Mouse (Mus musculus): ENCODE measurements around the gene Mrgprd. TPM values are rescaled to one million over a fixed set of nuclear protein-coding genes. Genes with fewer than 3 reads are reported as not detected.

Gene Mrgprd
- polyA plus RNA-seq, 1 experiment from 2014 or later = not detected

GRCm38 (mm10) chr7:145308866-145309265 lies 5.8 kb upstream of the Mrgprd start:
- Histone ChIP-seq H3K27me3 (no peaks in the 10 kb centered on the region), H3K27ac (no peak overlapping the region), H3K36me3 (no peaks in the 10 kb centered on the region), H3K4me1 (no peaks in the 10 kb centered on the region), H3K9ac (no peak overlapping the region), H3K4me2 (replicated peaks) (no peak overlapping the region), H3K4me3 (no peak overlapping the region), H3K9me3 (replicated peaks) (no peaks in the 10 kb centered on the region)
- no peak for ATAC-seq (ENCODE audit: low FRiP score)
- 67% methylated on average over 4 of the region's 4 CpGs for WGBS

- ATAC-seq (ENCODE audit: low FRiP score) = no peak
- H3K27ac ChIP-seq = no peak overlapping the region
- H3K9ac ChIP-seq = no peak overlapping the region
- H3K4me3 ChIP-seq = no peak overlapping the region
- H3K4me2 ChIP-seq (replicated peaks) = no peak overlapping the region
- WGBS = 77% methylated on average over 1 of the region's 1 CpGs
- H3K27me3 ChIP-seq = no peaks in the 10 kb centered on the region
- H3K36me3 ChIP-seq = no peaks in the 10 kb centered on the region
- H3K4me1 ChIP-seq = no peaks in the 10 kb centered on the region
- H3K9me3 ChIP-seq (replicated peaks) = no peaks in the 10 kb centered on the region
These were observed 4.8 kb upstream of the Mrgprd start for GRCm38 (mm10) chr7:145309877-145310276.

GRCm38 (mm10) chr7:145310526-145310925 lies 4.1 kb upstream of the Mrgprd start:
- no peak for ATAC-seq (ENCODE audit: low FRiP score)

GRCm38 (mm10) chr7:145312137-145312536 lies 2.5 kb upstream of the Mrgprd start:
- Histone ChIP-seq H3K4me2 (replicated peaks) (no peak overlapping the region), H3K27me3 (no peaks in the 10 kb centered on the region), H3K27ac (no peak overlapping the region), H3K9ac (no peak overlapping the region), H3K4me3 (no peak overlapping the region), H3K4me1 (no peaks in the 10 kb centered on the region), H3K9me3 (replicated peaks) (no peaks in the 10 kb centered on the region), H3K36me3 (no peaks in the 10 kb centered on the region)
- ATAC-seq (ENCODE audit: low FRiP score) = no peak
- WGBS = 89% methylated on average over 3 of the region's 3 CpGs

More at GRCm38 (mm10) chr7:145310526-145310925, 4.1 kb upstream of the Mrgprd start:
- WGBS = 80% methylated on average over 5 of the region's 5 CpGs
- H3K36me3 ChIP-seq = no peaks in the 10 kb centered on the region
- no peaks in the 10 kb centered on the region for H3K4me1 ChIP-seq
- H3K9ac ChIP-seq = no peak overlapping the region
- no peak overlapping the region for H3K4me2 ChIP-seq (replicated peaks)
- H3K27me3 ChIP-seq = no peaks in the 10 kb centered on the region
- H3K27ac ChIP-seq = no peak overlapping the region
- no peaks in the 10 kb centered on the region for H3K9me3 ChIP-seq (replicated peaks)
- no peak overlapping the region for H3K4me3 ChIP-seq

- H3K4me3 ChIP-seq = no peak overlapping the region
- WGBS = 67% methylated on average over 4 of the region's 4 CpGs
- H3K9ac ChIP-seq = no peak overlapping the region
- H3K36me3 ChIP-seq = no peaks in the 10 kb centered on the region
- no peak overlapping the region for H3K4me2 ChIP-seq (replicated peaks)
- no peak for ATAC-seq (ENCODE audit: low FRiP score)
- no peaks in the 10 kb centered on the region for H3K27me3 ChIP-seq
- no peak overlapping the region for H3K27ac ChIP-seq
- no peaks in the 10 kb centered on the region for H3K4me1 ChIP-seq
- no peaks in the 10 kb centered on the region for H3K9me3 ChIP-seq (replicated peaks)
These were observed 2.9 kb downstream of the Mrgprd start for GRCm38 (mm10) chr7:145317522-145317921.

- WGBS = 78% methylated on average over 3 of the region's 3 CpGs
- no peak overlapping the region for H3K27ac ChIP-seq
- no peak overlapping the region for H3K4me2 ChIP-seq (replicated peaks)
- no peaks in the 10 kb centered on the region for H3K36me3 ChIP-seq
- no peaks in the 10 kb centered on the region for H3K27me3 ChIP-seq
- no peak overlapping the region for H3K4me3 ChIP-seq
- no peak overlapping the region for H3K9ac ChIP-seq
- no peaks in the 10 kb centered on the region for H3K4me1 ChIP-seq
- ATAC-seq (ENCODE audit: low FRiP score) = no peak
- H3K9me3 ChIP-seq (replicated peaks) = no peaks in the 10 kb centered on the region
These were observed 4.8 kb downstream of the Mrgprd start for GRCm38 (mm10) chr7:145319481-145319880.

- Histone ChIP-seq H3K4me2 (replicated peaks) (no peak overlapping the region), H3K27ac (no peak overlapping the region), H3K36me3 (no peaks in the 10 kb centered on the region), H3K4me3 (no peak overlapping the region), H3K9me3 (replicated peaks) (no peaks in the 10 kb centered on the region), H3K4me1 (no peaks in the 10 kb centered on the region), H3K27me3 (no peaks in the 10 kb centered on the region), H3K9ac (no peak overlapping the region)
- 24% methylated on average over 4 of the region's 4 CpGs for WGBS
- ATAC-seq (ENCODE audit: low FRiP score) = no peak
These were observed 9.0 kb downstream of the Mrgprd start for GRCm38 (mm10) chr7:145323607-145324006.

GRCm38 (mm10) chr7:145325697-145326096 lies 11.1 kb downstream of the Mrgprd start:
- Histone ChIP-seq H3K9ac (no peak overlapping the region), H3K4me3 (no peak overlapping the region), H3K4me2 (replicated peaks) (no peak overlapping the region), H3K27ac (no peak overlapping the region), H3K9me3 (replicated peaks) (no peaks in the 10 kb centered on the region), H3K4me1 (no peaks in the 10 kb centered on the region), H3K27me3 (no peaks in the 10 kb centered on the region), H3K36me3 (no peaks in the 10 kb centered on the region)
- WGBS = 60% methylated on average over 2 of the region's 2 CpGs
- ATAC-seq (ENCODE audit: low FRiP score) = no peak

- no peaks in the 10 kb centered on the region for H3K27me3 ChIP-seq
- no peaks in the 10 kb centered on the region for H3K36me3 ChIP-seq
- H3K9me3 ChIP-seq (replicated peaks) = no peaks in the 10 kb centered on the region
- H3K9ac ChIP-seq = no peak overlapping the region
- WGBS = 90% methylated on average over 2 of the region's 2 CpGs
- H3K4me1 ChIP-seq = no peaks in the 10 kb centered on the region
- no peak overlapping the region for H3K27ac ChIP-seq
- H3K4me3 ChIP-seq = no peak overlapping the region
- H3K4me2 ChIP-seq (replicated peaks) = no peak overlapping the region
- no peak for ATAC-seq (ENCODE audit: low FRiP score)
These were observed 15.3 kb downstream of the Mrgprd start for GRCm38 (mm10) chr7:145329982-145330381.

GRCm38 (mm10) chr7:145330641-145331040 lies 16.0 kb downstream of the Mrgprd start:
- 80% methylated on average over 2 of the region's 2 CpGs for WGBS
- no peak for ATAC-seq (ENCODE audit: low FRiP score)
- Histone ChIP-seq H3K4me2 (replicated peaks) (no peak overlapping the region), H3K36me3 (no peaks in the 10 kb centered on the region), H3K9me3 (replicated peaks) (no peaks in the 10 kb centered on the region), H3K9ac (no peak overlapping the region), H3K27me3 (no peaks in the 10 kb centered on the region), H3K4me1 (no peaks in the 10 kb centered on the region), H3K4me3 (no peak overlapping the region), H3K27ac (no peak overlapping the region)

- Histone ChIP-seq H3K9ac (no peak overlapping the region), H3K4me3 (no peak overlapping the region), H3K27ac (no peak overlapping the region), H3K4me2 (replicated peaks) (no peak overlapping the region), H3K4me1 (no peaks in the 10 kb centered on the region), H3K36me3 (no peaks in the 10 kb centered on the region), H3K9me3 (replicated peaks) (no peaks in the 10 kb centered on the region), H3K27me3 (no peaks in the 10 kb centered on the region)
- 70% methylated on average over 1 of the region's 1 CpGs for WGBS
- no peak for ATAC-seq (ENCODE audit: low FRiP score)
These were observed 17.9 kb downstream of the Mrgprd start for GRCm38 (mm10) chr7:145332376-145333041.

- H3K9me3 ChIP-seq (replicated peaks) = no peaks in the 10 kb centered on the region
- no peak overlapping the region for H3K4me2 ChIP-seq (replicated peaks)
- no peaks in the 10 kb centered on the region for H3K27me3 ChIP-seq
- H3K9ac ChIP-seq = no peak overlapping the region
- no peaks in the 10 kb centered on the region for H3K36me3 ChIP-seq
- ATAC-seq (ENCODE audit: low FRiP score) = no peak
- 91% methylated on average over 6 of the region's 6 CpGs for WGBS
- H3K27ac ChIP-seq = no peak overlapping the region
- H3K4me1 ChIP-seq = no peaks in the 10 kb centered on the region
- no peak overlapping the region for H3K4me3 ChIP-seq
These were observed 19.3 kb downstream of the Mrgprd start for GRCm38 (mm10) chr7:145333936-145334335.

- 64% methylated on average over 4 of the region's 4 CpGs for WGBS
- H3K27ac ChIP-seq = no peak overlapping the region
- no peak overlapping the region for H3K4me3 ChIP-seq
- ATAC-seq (ENCODE audit: low FRiP score) = no peak
- H3K9me3 ChIP-seq (replicated peaks) = no peaks in the 10 kb centered on the region
- H3K9ac ChIP-seq = no peak overlapping the region
- H3K4me1 ChIP-seq = no peaks in the 10 kb centered on the region
- no peak overlapping the region for H3K4me2 ChIP-seq (replicated peaks)
- H3K36me3 ChIP-seq = no peaks in the 10 kb centered on the region
- H3K27me3 ChIP-seq = no peaks in the 10 kb centered on the region
These were observed 19.9 kb downstream of the Mrgprd start for GRCm38 (mm10) chr7:145334428-145335027.
